Mouse (Mus musculus) MEL-GATA-1-ER (cell line): Measurements from ENCODE around the gene Cs.

ENCODE experiments used
- DNase-seq: peaks from one replicate; pipeline ENCODE4 v3.0.0-alpha.2; 2012; ENCODE audit warnings: low read depth; ENCODE audit errors: extremely low read depth

Gene Cs

DNA sequence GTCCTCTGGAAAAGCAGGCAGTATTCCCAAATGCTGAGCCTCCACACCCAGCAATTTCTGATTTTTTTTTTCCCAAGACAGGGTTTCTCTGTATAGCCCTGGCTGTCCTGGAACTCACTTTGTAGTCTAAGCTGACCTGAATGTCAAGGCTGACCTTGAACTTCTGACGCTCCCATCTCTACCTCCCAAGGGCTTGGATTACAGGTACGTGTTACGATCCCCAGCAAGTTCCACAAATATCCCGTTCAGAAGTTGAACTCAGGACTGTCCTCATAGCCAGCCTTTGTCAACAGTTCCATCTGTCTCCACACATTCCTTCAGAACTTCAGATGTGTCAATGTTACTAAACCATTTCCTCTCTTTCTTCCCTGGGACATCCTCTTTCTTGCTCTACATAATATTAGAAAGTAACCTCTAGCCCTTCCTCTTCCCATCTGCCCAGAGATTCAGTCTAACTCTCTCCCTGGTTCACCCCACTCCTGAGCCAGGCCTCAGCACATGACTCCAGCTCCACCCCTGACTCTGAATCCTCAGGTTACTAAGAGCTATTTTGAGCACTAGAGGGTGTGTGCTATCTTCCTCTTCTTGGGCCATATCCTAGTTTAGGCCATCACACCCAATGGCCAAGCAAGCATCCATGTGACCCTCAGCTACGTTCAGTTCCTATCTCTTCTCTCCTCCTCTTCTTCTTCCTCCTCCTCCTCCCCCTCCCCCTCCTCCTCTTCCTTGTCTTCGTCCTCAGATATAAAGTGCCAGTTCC, 35.6 kb downstream of the Cs start:
- peak; percentile 86 for DNase-seq

DNA sequence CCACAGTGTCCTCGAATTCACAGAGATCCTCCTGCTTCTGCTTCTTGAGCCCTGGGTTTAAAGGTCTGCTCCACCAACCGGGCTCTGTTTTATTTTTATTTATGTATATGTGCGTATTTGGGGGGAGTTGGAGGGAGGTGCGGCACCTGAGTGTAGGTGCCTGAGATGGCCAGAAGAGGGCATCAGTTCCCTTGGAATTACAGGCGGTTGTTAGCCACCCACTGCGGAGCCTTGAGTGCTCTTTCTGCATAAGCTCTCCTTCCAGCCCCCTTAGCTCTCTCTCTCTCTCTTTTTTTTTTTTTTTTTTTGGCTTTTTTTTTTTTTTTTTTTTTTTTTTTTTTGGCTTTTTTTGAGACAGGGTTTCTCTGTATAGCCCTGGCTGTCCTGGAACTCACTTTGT, 36.9 kb downstream of the Cs start:
- DNase-seq: peak; percentile 75

- no peak for DNase-seq
These were observed 38.5 kb downstream of the Cs start for GRCm38 (mm10) chr10:128376099-128376454.

DNA sequence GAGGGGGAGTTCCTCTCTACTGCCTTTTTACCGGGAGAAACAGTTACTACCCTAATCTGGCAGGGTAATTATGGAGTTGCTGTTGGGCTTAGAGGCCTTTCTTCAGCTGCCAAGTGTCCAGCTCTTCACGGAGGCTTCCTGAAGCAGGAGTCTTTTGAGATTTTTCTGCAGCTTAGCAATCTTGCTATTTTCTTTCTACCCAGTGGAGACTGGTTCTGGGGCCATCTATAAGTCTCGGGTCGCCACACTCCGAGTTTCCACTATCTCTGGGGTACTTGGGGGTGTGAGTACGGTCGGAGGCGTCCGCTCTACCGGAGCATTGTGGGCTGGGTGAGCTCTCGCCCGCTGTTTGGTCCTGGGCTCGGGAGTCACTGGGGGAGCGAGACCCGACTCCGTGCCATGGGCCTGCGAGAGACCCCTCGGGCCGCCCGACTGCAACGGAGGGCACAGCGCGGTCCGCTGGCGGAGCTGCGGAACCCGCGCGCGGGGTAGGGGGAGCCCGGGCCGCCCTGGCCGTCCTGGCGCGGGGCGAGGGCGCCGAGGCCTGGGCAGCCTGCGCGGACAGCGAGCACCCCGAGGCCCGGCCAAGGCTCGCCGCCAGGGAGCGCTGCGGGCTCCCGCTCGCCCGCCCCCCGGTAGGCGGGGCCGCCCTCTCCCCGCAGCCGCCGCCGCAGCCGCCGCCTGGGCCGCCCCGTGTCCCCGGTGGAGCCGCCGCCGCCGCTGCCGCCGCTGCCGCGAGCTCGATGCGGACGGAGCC, 39.1 kb downstream of the Cs start, which contains the start of gene Ankrd52:
TSS of gene Ankrd52 (plus strand) at position 661 of the 757 bp plus-strand sequence.
- DNase-seq: peak; percentile 47

DNA sequence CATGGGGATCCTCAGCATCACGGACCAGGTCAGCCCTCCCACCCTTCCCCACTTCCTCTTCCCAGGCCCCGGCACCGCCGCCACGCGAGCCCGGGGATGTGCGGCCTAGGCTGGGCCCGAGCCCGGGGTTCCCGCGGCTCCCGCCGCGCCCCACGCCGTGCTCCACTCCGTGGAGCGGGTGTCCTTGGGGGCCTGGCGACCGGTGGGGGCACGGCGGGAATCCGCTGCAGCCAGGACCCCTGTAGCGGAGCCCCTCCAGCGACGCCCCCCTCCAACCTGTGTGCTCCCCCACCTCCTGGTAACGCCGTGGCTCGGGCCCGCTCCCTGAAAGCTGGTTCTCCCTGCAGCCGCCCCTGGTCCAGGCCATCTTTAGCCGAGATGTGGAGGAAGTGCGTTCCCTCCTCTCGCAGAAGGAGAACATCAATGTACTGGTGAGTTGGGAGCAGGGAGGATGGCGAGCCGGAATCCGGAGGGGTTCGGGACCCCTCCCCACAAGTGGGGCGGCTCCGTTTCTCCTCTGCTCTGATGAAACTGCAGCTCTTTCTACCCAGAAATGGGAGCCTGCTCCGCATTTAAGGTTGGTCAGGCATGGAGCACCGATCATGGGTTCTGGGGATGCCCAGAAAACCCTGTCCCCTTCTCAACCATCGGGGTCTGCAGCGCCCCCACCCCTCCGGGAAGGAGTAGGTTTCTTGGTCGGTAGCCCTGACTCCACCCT, 39.8 kb downstream of the Cs start:
- DNase-seq: no peak

GRCm38 (mm10) chr10:128377940-128378448, 40.5 kb downstream of the Cs start:
- no peak for DNase-seq

GRCm38 (mm10) chr10:128378462-128378861, 40.9 kb downstream of the Cs start:
- DNase-seq: no peak

GRCm38 (mm10) chr10:128379260-128379659, 41.7 kb downstream of the Cs start:
- no peak for DNase-seq

DNA sequence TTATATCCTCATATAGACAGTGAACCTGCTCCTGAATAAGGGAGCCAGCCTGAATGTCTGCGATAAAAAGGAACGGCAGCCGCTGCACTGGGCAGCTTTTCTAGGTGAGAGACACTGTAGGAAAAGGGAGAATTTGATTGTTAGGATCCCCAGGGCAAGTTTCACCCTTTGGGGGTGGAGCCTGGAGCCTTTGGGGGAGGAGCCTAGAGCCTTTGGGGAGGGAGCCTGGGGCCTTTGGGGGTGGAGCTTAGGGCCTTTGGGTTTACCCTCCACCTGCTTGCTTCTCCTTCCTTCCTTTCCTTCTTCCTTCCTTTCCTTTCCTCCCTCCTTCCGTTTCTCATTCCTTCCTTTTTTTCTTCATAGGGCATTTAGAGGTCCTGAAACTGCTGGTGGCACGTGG, 43.0 kb downstream of the Cs start:
- DNase-seq: no peak

DNA sequence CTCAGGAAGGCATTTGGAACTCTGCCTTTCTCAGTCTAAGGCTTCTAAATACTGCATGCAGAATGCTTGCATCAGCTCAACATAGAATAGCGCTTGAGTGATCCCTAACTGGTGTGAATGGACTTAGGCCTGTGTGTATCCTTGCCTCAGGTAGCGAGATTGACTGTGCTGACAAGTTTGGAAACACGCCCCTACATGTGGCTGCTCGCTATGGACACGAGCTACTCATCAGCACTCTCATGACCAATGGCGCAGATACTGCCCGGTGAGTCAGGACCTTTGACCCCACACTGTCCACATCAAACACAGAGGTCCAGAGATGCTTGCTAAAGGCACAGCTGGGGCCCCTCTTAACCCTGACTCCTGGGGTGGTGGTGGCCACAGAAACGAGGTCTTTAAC, 44.9 kb downstream of the Cs start:
- no peak for DNase-seq

- no peak for DNase-seq
These were observed 48.4 kb downstream of the Cs start for GRCm38 (mm10) chr10:128385902-128386301.

GRCm38 (mm10) chr10:128388941-128389340, 51.4 kb downstream of the Cs start:
- DNase-seq: no peak

- no peak for DNase-seq
These were observed 52.0 kb downstream of the Cs start for GRCm38 (mm10) chr10:128389570-128389969.

GRCm38 (mm10) chr10:128390366-128390765, 52.8 kb downstream of the Cs start:
- DNase-seq: no peak

GRCm38 (mm10) chr10:128391850-128392249, 54.3 kb downstream of the Cs start:
- no peak for DNase-seq

- DNase-seq: no peak
These were observed 58.6 kb downstream of the Cs start for GRCm38 (mm10) chr10:128396017-128396673.

DNA sequence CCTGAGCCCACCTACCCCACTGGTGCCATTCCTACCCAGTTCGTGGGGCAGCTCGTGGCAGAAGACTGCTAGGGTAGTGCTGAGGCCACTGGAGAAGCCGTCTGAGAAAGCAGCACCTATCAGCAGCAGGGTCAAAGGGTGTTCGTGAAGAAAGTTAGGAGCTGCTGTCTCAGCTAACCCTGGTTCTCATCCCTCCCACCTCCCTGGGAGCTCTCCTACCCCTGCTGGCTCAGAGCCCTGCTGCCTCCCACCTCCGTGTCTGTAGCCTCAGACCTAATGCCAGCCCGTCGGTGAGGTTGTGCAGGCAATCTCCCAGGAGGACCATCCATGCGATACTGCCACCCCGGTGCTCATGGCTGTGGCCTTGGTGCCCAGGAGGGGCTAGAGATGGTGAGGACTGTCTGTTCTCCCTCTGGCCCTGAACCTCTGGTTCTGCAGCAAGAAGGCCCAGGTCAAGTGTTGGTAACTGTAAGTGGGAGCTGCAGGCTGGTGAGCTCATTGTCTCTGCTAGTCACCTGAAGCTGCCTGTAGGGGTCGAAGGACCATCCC, 59.3 kb downstream of the Cs start:
- DNase-seq: no peak

DNA sequence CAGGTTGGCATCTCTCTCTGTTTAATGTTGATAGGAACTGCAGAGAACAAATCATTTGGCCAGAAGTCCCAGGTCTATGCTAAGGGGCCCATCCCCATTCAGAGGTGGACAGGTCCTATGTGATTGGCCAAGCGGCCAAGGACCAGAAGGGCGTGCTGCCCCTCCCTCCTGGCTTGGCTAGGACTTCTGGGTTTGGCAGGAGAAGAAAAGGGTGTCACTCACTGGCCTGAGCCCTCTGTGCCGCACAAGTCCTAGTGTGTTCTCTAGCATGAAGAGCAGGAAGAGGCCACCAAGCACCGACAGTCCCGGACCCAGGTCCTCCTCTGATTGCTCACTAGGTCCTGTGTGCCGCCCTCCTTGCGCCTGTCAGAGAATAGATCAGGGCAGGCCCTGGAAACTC, 59.9 kb downstream of the Cs start:
- DNase-seq: no peak

DNA sequence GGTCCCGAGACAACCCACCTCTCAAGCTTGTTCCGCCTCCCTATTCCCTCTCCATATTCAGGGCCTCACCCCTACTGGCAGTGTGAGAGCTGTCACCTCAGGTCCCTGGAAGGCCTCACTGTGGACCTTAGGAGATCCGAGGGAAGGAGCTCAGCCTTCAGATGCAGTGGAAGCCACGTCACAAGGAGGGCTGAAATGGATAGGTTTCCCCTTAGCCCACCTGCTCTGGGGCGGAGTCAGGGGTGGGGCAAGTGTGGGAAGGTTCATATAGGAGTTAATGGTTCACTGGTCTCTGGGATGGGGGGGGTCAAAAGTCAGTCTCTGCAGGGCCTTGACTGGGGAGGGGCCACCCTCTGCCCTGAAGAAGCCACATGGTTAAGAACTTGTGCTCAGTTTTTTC, 62.8 kb downstream of the Cs start:
- no peak for DNase-seq

GRCm38 (mm10) chr10:128401056-128401455, 63.5 kb downstream of the Cs start, which contains the start of gene Slc39a5:
Slc39a5 (minus strand) TSS chr10:128401229.
- no peak for DNase-seq

DNA sequence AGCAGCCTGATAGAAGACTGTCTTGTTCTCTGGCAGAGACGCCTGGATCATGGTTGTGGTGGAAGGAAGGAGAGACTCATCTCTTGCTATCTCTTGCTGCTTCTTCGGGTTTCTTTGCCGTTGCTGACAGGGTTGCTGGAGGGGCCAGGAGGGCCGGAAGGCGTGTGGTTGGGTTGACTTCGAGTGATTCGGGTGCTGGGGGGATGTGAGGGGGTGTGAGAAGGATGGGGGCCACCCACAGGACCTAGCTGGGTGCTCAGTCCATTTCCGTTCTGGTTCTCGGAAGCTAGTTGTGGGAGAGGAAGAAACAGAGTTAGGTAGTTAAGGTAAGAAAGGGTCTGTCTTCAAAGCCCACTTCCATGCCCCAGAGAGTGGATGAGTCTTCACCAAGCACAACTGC, 64.1 kb downstream of the Cs start:
- no peak for DNase-seq
